Mouse (Mus musculus): ENCODE results near the gene Vmn1r211. TPM values are rescaled to one million over a fixed set of nuclear protein-coding genes. Genes with fewer than 3 reads are reported as not detected.
"Not testable (repeated sequence)": the region's sequence is repeated elsewhere in the genome, so short reads cannot be mapped to it uniquely, and the experiment has no call there.

Gene Vmn1r211
- total and polyA plus RNA-seq, 3 experiments = 0.08 TPM; not detected in 2

DNA sequence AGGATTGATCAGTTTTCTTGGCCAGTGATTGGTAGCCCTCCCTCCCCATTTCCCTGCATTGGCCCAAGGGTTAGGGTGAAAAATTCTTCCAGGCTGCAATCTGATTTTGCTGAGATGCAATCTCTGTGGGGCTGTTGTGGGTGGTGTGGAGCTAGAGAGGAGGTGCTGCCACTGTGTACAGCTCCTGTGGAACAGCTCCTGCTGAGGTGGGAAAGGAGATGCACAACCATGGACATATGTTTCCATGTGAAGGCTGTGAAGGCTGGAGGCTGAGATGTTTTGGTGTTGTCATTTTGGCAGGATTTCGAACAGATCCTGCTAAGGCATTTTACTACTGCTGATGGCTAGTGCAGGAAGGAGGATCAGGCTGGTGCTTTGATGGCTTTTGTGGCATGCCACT is 10.6 kb downstream of the Vmn1r211 start:
- no peak overlapping the region for H3K9ac ChIP-seq (ENCODE audit: control insufficient read depth, low read depth, low read length, poor library complexity, severe bottlenecking)

DNA sequence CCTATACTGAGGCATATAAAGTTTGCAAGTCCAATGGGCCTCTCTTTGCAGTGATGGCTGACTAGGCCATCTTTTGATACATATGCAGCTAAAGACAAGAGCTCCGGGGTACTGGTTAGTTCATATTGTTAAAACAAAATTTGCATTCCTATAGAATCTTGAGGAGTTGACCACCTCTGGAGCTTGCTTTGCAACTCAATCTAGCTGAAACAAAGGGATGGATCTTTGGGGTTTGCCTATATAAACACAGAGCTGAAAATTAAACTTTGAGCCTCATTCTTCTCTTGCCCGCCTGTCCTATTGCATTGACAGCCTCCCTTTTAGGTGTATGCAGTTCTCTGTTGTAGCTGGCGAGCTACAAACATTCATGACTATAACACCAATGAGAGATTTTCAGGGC is 13.1 kb downstream of the Vmn1r211 start:
- H3K4me3 ChIP-seq (ENCODE audit: control insufficient read depth in 1 of 2, insufficient read depth in 1 of 2, low read depth in 2 of 2, low read length in 2 of 2); DNase-seq (ENCODE audit: low read depth, low spot score); H3K27ac ChIP-seq (ENCODE audit: control insufficient read depth, low read depth, low read length); H3K4me1 ChIP-seq (ENCODE audit: control insufficient read depth in 1 of 2, insufficient read depth in 2 of 2, low read length in 2 of 2); H3K36me3 ChIP-seq (ENCODE audit: control insufficient read depth in 1 of 2, insufficient read depth in 2 of 2, low read length in 2 of 2); H3K9ac ChIP-seq (ENCODE audit: control insufficient read depth, low read depth, low read length, poor library complexity, severe bottlenecking); H3K27me3 ChIP-seq (ENCODE audit: control insufficient read depth in 1 of 2, insufficient read depth in 2 of 2, low read length in 2 of 2); H3K79me2 ChIP-seq (ENCODE audit: control insufficient read depth, insufficient read depth, low read length, poor library complexity); H3K9me3 ChIP-seq (replicated peaks; ENCODE audit: insufficient read depth, low read length): not testable (repeated sequence)

More for the DNA sequence above, 10.6 kb downstream of the Vmn1r211 start:
- Histone ChIP-seq H3K27ac (ENCODE audit: control insufficient read depth, low read depth, low read length) (no peak overlapping the region), H3K79me2 (ENCODE audit: control insufficient read depth, insufficient read depth, low read length, poor library complexity) (no peaks in the 10 kb centered on the region), H3K9me3 (replicated peaks; ENCODE audit: insufficient read depth, low read length) (no peaks in the 10 kb centered on the region), H3K27me3 (ENCODE audit: control insufficient read depth in 1 of 2, insufficient read depth in 2 of 2, low read length in 2 of 2) (no peaks in the 10 kb centered on the region), H3K4me1 (ENCODE audit: control insufficient read depth in 1 of 2, insufficient read depth in 2 of 2, low read length in 2 of 2) (no peaks in the 10 kb centered on the region), H3K36me3 (ENCODE audit: control insufficient read depth in 1 of 2, insufficient read depth in 2 of 2, low read length in 2 of 2) (no peaks in the 10 kb centered on the region), H3K4me3 (ENCODE audit: control insufficient read depth in 1 of 2, insufficient read depth in 1 of 2, low read depth in 2 of 2, low read length in 2 of 2) (no peak overlapping the region)
- no peak for DNase-seq (ENCODE audit: low read depth, low spot score)
- TF ChIP-seq MYB (IDR thresholded peaks at IDR 0.05; ENCODE audit: low read depth, low read length) = no peak
- no peak for TF ChIP-seq CHD1 (IDR thresholded peaks at IDR 0.05; ENCODE audit: low read depth, low read length)
- no peak for TF ChIP-seq ZNF384 (IDR thresholded peaks at IDR 0.05; ENCODE audit: low read depth, low read length)

DNA sequence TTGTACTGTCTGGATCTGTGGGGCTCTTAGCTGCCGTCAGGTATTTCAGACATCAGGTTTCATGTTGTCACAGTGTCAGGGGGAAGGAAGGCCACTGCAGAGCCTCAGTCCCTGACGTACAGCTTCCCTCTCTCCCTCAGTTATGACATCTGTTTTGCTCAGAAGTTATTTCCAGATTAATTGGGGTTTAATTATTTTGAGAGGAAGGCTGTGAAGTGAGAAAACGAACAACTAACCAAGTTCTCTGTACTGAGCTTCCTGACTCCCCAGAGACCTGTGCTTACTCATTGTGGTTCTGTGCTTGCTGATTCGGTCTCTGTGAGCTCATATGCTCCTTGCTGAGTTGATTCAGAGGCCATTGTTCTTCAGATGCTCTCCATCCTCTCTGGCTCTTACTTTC is 26.1 kb downstream of the Vmn1r211 start, which contains the start of gene Vmn1r210:
Gene Vmn1r210 (minus strand): TSS at position 101 of the 400 bp plus-strand sequence.
- Histone ChIP-seq H3K79me2 (ENCODE audit: control insufficient read depth, insufficient read depth, low read length, poor library complexity) (no peaks in the 10 kb centered on the region), H3K27me3 (ENCODE audit: control insufficient read depth in 1 of 2, insufficient read depth in 2 of 2, low read length in 2 of 2) (no peaks in the 10 kb centered on the region), H3K4me3 (ENCODE audit: control insufficient read depth in 1 of 2, insufficient read depth in 1 of 2, low read depth in 2 of 2, low read length in 2 of 2) (no peak within 1 kb of the TSS), H3K27ac (ENCODE audit: control insufficient read depth, low read depth, low read length) (no peak within 1 kb of the TSS), H3K9ac (ENCODE audit: control insufficient read depth, low read depth, low read length, poor library complexity, severe bottlenecking) (no peak within 1 kb of the TSS), H3K9me3 (replicated peaks; ENCODE audit: insufficient read depth, low read length) (no peaks in the 10 kb centered on the region), H3K4me1 (ENCODE audit: control insufficient read depth in 1 of 2, insufficient read depth in 2 of 2, low read length in 2 of 2) (peaks cover 0 to 3% of the 10 kb centered on the region in 2 experiments; a peak in 1 of 4 replicates), H3K36me3 (ENCODE audit: control insufficient read depth in 1 of 2, insufficient read depth in 2 of 2, low read length in 2 of 2) (no peaks in the 10 kb centered on the region; a peak in 1 of 4 replicates)
- DNase-seq (ENCODE audit: low read depth, low spot score) = peak; percentile 16
- TF ChIP-seq POLR2A (IDR thresholded peaks at IDR 0.05; ENCODE audit: control insufficient read depth in 1 of 2, insufficient read depth in 1 of 2, low read depth in 1 of 2, low read length in 2 of 2, poor library complexity in 1 of 2) (no peak), RCOR1 (IDR thresholded peaks at IDR 0.05; ENCODE audit: low read depth, low read length) (no peak), ZC3H11A (IDR thresholded peaks at IDR 0.05; ENCODE audit: low read depth, low read length) (no peak), POLR2AphosphoS2 (IDR thresholded peaks at IDR 0.05; ENCODE audit: low read length) (no peak), NELFE (IDR thresholded peaks at IDR 0.05; ENCODE audit: low read depth, low read length) (no peak), MEF2A (IDR thresholded peaks at IDR 0.05; ENCODE audit: extremely low read depth, insufficient replicate concordance, low read depth, low read length, poor library complexity, severe bottlenecking) (no peak), NRF1 (IDR thresholded peaks at IDR 0.05; ENCODE audit: insufficient read depth, low read depth, low read length, poor library complexity, severe bottlenecking) (no peak), GATA1 (IDR thresholded peaks at IDR 0.05; ENCODE audit: low read depth, low read length) (no peak), EP300 (IDR thresholded peaks at IDR 0.05; ENCODE audit: low read depth in 1 of 2, low read length in 2 of 2) (no peak), CTCF (IDR thresholded peaks at IDR 0.05 in 2 of 3, conservative IDR thresholded peaks at IDR 0.05 in 1 of 3; ENCODE audit: control insufficient read depth in 1 of 3, insufficient read depth in 1 of 3, low read depth in 2 of 3, low read length in 3 of 3, poor library complexity in 1 of 3, severe bottlenecking in 1 of 3) (no peak)

DNA sequence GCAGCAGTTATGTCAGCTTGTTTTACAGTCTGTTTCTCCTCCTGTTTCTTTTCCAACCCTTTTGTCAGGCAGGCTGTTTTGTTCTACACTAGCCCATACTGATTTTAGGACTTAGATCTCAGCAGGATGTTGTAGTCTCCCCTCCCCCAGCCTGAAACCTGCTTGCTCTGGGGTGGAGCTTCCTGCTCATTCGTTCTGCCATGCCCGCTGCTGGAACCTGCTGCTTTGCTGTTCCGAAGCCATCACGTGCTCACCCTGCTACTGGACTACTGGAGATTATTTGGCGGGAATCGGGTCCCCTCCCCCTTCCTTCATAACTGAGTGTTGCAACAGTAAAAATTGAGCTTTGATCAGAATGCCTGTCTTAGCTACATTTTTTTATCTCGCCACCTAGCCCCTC is 28.0 kb downstream of the Vmn1r211 start:
- H3K4me1 ChIP-seq (ENCODE audit: control insufficient read depth in 1 of 2, insufficient read depth in 2 of 2, low read length in 2 of 2); H3K36me3 ChIP-seq (ENCODE audit: control insufficient read depth in 1 of 2, insufficient read depth in 2 of 2, low read length in 2 of 2); H3K79me2 ChIP-seq (ENCODE audit: control insufficient read depth, insufficient read depth, low read length, poor library complexity); H3K9ac ChIP-seq (ENCODE audit: control insufficient read depth, low read depth, low read length, poor library complexity, severe bottlenecking); H3K27me3 ChIP-seq (ENCODE audit: control insufficient read depth in 1 of 2, insufficient read depth in 2 of 2, low read length in 2 of 2); H3K4me3 ChIP-seq (ENCODE audit: control insufficient read depth in 1 of 2, insufficient read depth in 1 of 2, low read depth in 2 of 2, low read length in 2 of 2); H3K27ac ChIP-seq (ENCODE audit: control insufficient read depth, low read depth, low read length); DNase-seq (ENCODE audit: low read depth, low spot score); H3K9me3 ChIP-seq (replicated peaks; ENCODE audit: insufficient read depth, low read length): not testable (repeated sequence)
